Mouse (Mus musculus): ENCODE measurements around the gene Hfe2. TPM values are rescaled to one million over a fixed set of nuclear protein-coding genes. Genes with fewer than 3 reads are reported as not detected.
"Not testable (repeated sequence)": the region's sequence is repeated elsewhere in the genome, so short reads cannot be mapped to it uniquely, and the experiment has no call there.

The Hfe2 gene
- polyA plus RNA-seq, 1 experiment from 2014 or later, result 0.36 TPM

GRCm38 (mm10) chr3:96506396-96507047 is 18.4 kb upstream of the Hfe2 start:
- 95% methylated on average over 9 of the region's 9 CpGs for WGBS
- no peaks in the 10 kb centered on the region for H3K36me3 ChIP-seq (ENCODE audit: poor library complexity, severe bottlenecking)
- H3K4me1 ChIP-seq, result peaks cover 7% of the 10 kb centered on the region
- no peak overlapping the region for H3K9ac ChIP-seq
- no peak overlapping the region for H3K4me2 ChIP-seq
- H3K9me3 ChIP-seq (replicated peaks), result no peaks in the 10 kb centered on the region
- no peaks in the 10 kb centered on the region for H3K27me3 ChIP-seq
- ATAC-seq, result no peak
- no peak overlapping the region for H3K4me3 ChIP-seq
- H3K27ac ChIP-seq, result no peak overlapping the region

GRCm38 (mm10) chr3:96507966-96508365 is 17.0 kb upstream of the Hfe2 start:
- not testable (repeated sequence) for H3K27ac ChIP-seq; H3K4me1 ChIP-seq; ATAC-seq; H3K4me3 ChIP-seq; H3K36me3 ChIP-seq (ENCODE audit: poor library complexity, severe bottlenecking); H3K4me2 ChIP-seq; H3K27me3 ChIP-seq; H3K9me3 ChIP-seq (replicated peaks); H3K9ac ChIP-seq
- WGBS, result 90% methylated on average over 8 of the region's 9 CpGs

- Histone ChIP-seq H3K4me1 (no peaks in the 10 kb centered on the region), H3K27me3 (peaks cover 3% of the 10 kb centered on the region; the same call in 1 of the 2 replicates), H3K4me2 (no peak overlapping the region), H3K4me3 (no peak overlapping the region), H3K9me3 (replicated peaks) (no peaks in the 10 kb centered on the region), H3K36me3 (ENCODE audit: poor library complexity, severe bottlenecking) (no peaks in the 10 kb centered on the region), H3K27ac (no peak overlapping the region), H3K9ac (no peak overlapping the region)
- 52% methylated on average over 5 of the region's 5 CpGs for WGBS
- ATAC-seq, result no peak
These were observed 4.8 kb upstream of the Hfe2 start for GRCm38 (mm10) chr3:96520171-96520570.

- 58% methylated on average over 4 of the region's 4 CpGs for WGBS
These were observed 2.8 kb upstream of the Hfe2 start for GRCm38 (mm10) chr3:96522149-96522548.

GRCm38 (mm10) chr3:96524028-96524810 is 753 bp upstream of the Hfe2 start:
- H3K36me3 ChIP-seq (ENCODE audit: poor library complexity, severe bottlenecking), result no peaks in the 10 kb centered on the region
- H3K9me3 ChIP-seq (replicated peaks), result no peaks in the 10 kb centered on the region
- H3K4me3 ChIP-seq, result no peak overlapping the region
- H3K27me3 ChIP-seq, result peaks cover 37% of the 10 kb centered on the region
- H3K4me2 ChIP-seq, result no peak overlapping the region
- peaks cover 9% of the 10 kb centered on the region for H3K4me1 ChIP-seq
- 71% methylated on average over 12 of the region's 12 CpGs for whole genome bisulfite sequencing
- no peak overlapping the region for H3K9ac ChIP-seq
- ATAC-seq, result no peak
- H3K27ac ChIP-seq, result no peak overlapping the region

More at GRCm38 (mm10) chr3:96522149-96522548, 2.8 kb upstream of the Hfe2 start:
- Histone ChIP-seq H3K9me3 (replicated peaks) (no peaks in the 10 kb centered on the region), H3K36me3 (ENCODE audit: poor library complexity, severe bottlenecking) (no peaks in the 10 kb centered on the region), H3K9ac (no peak overlapping the region), H3K4me3 (no peak overlapping the region), H3K27me3 (peaks cover 16% of the 10 kb centered on the region), H3K4me1 (peaks cover 5% of the 10 kb centered on the region), H3K27ac (no peak overlapping the region), H3K4me2 (no peak overlapping the region)
- ATAC-seq, result no peak

- Histone ChIP-seq H3K4me3 (no peak overlapping the region), H3K9me3 (replicated peaks) (no peaks in the 10 kb centered on the region), H3K27me3 (peaks cover 42% of the 10 kb centered on the region), H3K4me2 (no peak overlapping the region), H3K4me1 (peaks cover 9% of the 10 kb centered on the region), H3K9ac (no peak overlapping the region), H3K36me3 (ENCODE audit: poor library complexity, severe bottlenecking) (no peaks in the 10 kb centered on the region), H3K27ac (no peak overlapping the region)
- 67% methylated on average over 11 of the region's 11 CpGs for WGBS
- no peak for ATAC-seq
These were observed 1.2 kb downstream of the Hfe2 start for GRCm38 (mm10) chr3:96526013-96526762.

- Histone ChIP-seq H3K4me1 (peaks cover 9% of the 10 kb centered on the region), H3K4me2 (peak overlapping the region; percentile 81), H3K27me3 (peaks cover 42% of the 10 kb centered on the region), H3K27ac (no peak overlapping the region), H3K9me3 (replicated peaks) (no peaks in the 10 kb centered on the region), H3K4me3 (peak overlapping the region; percentile 42), H3K36me3 (ENCODE audit: poor library complexity, severe bottlenecking) (no peaks in the 10 kb centered on the region), H3K9ac (peak overlapping the region; percentile 60)
- 6% methylated on average over 44 of the region's 44 CpGs for WGBS
- 0 out of 2 replicates have a peak, but pooled peaks have one; percentile 27 for ATAC-seq
These were observed 2.0 kb downstream of the Hfe2 start for GRCm38 (mm10) chr3:96526864-96527542.

- ATAC-seq, result no peak
- Histone ChIP-seq H3K27ac (no peak overlapping the region), H3K9me3 (replicated peaks) (no peaks in the 10 kb centered on the region), H3K27me3 (peaks cover 42% of the 10 kb centered on the region), H3K36me3 (ENCODE audit: poor library complexity, severe bottlenecking) (no peaks in the 10 kb centered on the region), H3K4me2 (no peak overlapping the region), H3K4me1 (peaks cover 9% of the 10 kb centered on the region), H3K4me3 (no peak overlapping the region), H3K9ac (no peak overlapping the region)
- WGBS, result 53% methylated on average over 9 of the region's 9 CpGs
These were observed 3.5 kb downstream of the Hfe2 start for GRCm38 (mm10) chr3:96528506-96528905.

- Histone ChIP-seq H3K4me1 (peaks cover 5% of the 10 kb centered on the region), H3K4me2 (no peak overlapping the region), H3K27me3 (peaks cover 27% of the 10 kb centered on the region), H3K9me3 (replicated peaks) (no peaks in the 10 kb centered on the region), H3K36me3 (ENCODE audit: poor library complexity, severe bottlenecking) (no peaks in the 10 kb centered on the region), H3K4me3 (no peak overlapping the region), H3K27ac (no peak overlapping the region), H3K9ac (no peak overlapping the region)
- WGBS, result 72% methylated on average over 7 of the region's 7 CpGs
- no peak for ATAC-seq
These were observed 7.1 kb downstream of the Hfe2 start for GRCm38 (mm10) chr3:96532050-96532449.

- Histone ChIP-seq H3K4me3 (no peak overlapping the region), H3K4me2 (no peak overlapping the region), H3K27me3 (peaks cover 5% of the 10 kb centered on the region; the same call in 1 of the 2 replicates), H3K36me3 (ENCODE audit: poor library complexity, severe bottlenecking) (no peaks in the 10 kb centered on the region), H3K27ac (no peak overlapping the region), H3K9ac (no peak overlapping the region), H3K9me3 (replicated peaks) (no peaks in the 10 kb centered on the region), H3K4me1 (no peaks in the 10 kb centered on the region)
- no peak for ATAC-seq
- 49% methylated on average over 2 of the region's 2 CpGs for WGBS
These were observed 9.3 kb downstream of the Hfe2 start for GRCm38 (mm10) chr3:96534300-96534699.

GRCm38 (mm10) chr3:96539316-96539715 is 14.3 kb downstream of the Hfe2 start:
- 89% methylated on average over 2 of the region's 2 CpGs for WGBS
- no peaks in the 10 kb centered on the region for H3K36me3 ChIP-seq (ENCODE audit: poor library complexity, severe bottlenecking)
- H3K4me1 ChIP-seq, result no peaks in the 10 kb centered on the region
- no peak for ATAC-seq
- peaks cover 8% of the 10 kb centered on the region; the same call in 1 of the 2 replicates for H3K27me3 ChIP-seq
- H3K9ac ChIP-seq, result no peak overlapping the region
- H3K9me3 ChIP-seq (replicated peaks), result no peaks in the 10 kb centered on the region
- H3K27ac ChIP-seq, result no peak overlapping the region
- H3K4me2 ChIP-seq, result no peak overlapping the region
- no peak overlapping the region for H3K4me3 ChIP-seq
